Mouse (Mus musculus): Measurements from ENCODE around the gene Otud6a.
"Not testable (repeated sequence)": the region's sequence is repeated elsewhere in the genome, so short reads cannot be mapped to it uniquely, and the experiment has no call there.

Otud6a gene

DNA sequence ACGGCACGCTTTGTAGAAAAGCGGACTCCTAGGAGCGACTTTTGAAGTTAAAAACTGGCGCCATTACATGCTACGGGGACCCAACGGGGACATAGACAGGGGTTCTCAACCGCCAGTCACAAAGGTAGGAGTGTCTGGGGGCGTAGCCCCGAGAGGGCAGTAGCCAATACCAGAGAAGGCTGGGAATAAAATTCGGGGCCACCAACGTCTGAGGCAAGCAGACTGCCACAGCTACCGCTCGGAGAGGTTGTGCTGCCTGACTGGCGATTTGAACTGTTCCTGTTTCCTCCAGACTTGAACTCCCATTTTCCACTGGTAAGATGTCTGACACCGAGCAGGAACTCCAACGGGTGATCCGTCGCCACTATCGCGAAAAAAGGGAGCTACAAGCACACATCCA lies at the start of gene Otud6a:
Gene Otud6a, plus strand, starts transcription at position 321 of the 400 bp plus-strand sequence.
- DNase-seq (ENCODE audit: low read depth, low spot score) = no peak

DNA sequence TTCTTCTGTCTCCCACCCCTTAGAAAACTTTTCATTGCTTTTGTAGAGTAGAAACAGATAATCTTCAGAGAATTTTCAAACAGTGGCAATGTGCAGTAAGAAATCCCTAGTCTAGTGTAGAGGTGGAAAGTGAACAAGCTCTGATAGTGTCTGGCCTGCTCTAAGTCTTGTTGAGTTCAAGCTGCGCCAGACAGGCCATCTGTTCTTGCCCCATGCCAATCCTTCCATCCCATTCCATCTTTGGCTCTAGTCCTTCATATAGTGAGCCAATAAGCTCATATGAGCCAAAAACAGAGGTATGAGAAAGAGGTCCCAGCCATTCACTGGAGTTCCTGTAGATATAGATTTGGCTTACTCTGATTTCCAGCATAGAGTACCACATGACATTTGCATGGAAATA lies 38.9 kb upstream of the Otud6a start:
- DNase-seq (ENCODE audit: low read depth, low spot score) = no peak

DNA sequence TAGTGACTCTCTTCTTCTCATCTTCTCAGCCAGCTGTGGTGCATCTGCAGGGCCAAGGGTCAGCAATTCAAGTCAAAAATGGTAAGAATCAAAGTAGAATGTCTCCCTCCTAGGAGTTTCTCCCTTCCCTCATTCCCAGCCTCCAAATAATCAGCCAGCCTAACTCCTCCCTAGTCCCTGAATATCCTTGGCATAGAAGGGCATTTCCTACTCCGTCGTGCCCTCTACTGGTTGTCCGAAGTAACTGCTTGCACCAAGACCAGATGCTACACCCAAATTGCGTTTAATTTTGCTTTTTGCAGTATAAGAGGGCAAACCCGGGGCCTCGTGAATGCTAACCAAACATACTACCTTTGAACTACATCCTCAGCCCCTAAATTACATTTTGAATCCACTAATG lies 36.5 kb upstream of the Otud6a start:
- DNase-seq (ENCODE audit: low read depth, low spot score) = no peak

DNA sequence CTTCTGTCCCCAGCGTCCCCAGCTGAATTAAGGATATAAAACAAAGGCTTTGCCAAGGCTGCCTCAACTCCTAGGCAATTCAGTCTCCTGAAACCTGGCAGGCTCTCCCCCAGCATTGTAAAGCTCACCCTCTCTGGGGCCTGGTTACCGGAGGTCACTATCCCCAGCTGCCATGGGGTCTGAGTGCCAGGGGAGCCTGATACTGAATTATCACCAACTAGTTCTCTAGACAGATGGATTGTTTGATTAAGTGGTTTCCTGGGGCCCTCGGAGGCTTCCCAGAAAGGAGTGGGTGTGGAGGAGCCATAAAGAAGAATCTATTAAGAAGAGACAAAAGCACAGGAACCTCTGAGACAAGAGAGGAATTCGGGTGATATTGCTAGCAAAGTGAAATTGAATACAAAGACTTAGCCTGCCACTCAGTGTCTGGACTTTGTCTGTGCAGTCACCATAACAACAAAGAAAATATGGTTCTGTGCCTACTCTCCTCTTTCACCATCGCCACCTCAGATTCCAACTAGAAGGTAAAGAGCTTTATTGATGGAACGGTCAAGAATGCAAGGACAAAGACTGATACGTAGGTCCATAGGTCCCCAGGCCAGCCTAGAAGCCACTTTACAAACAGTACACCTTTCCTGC lies 34.5 kb upstream of the Otud6a start:
- DNase-seq (ENCODE audit: low read depth, low spot score) = no peak

DNA sequence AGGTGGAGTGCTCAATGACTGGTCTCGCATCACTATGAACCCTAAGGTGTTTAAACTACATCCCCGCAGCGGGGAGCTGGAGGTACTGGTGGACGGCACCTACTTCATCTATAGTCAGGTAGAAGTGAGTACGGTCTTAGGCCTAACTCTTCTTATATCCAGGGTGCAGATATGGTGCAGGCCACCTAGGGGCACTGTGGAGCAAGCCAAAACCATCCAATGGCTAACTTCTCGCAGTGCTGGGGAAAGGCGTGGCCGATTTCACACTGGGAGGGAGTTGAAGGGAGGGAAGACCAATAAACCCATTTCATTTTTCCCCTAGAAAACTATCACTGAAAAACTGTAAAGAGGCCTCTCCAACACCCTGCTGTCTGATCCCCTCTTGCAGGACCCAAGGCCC lies 33.8 kb upstream of the Otud6a start:
- DNase-seq (ENCODE audit: low read depth, low spot score) = no peak

DNA sequence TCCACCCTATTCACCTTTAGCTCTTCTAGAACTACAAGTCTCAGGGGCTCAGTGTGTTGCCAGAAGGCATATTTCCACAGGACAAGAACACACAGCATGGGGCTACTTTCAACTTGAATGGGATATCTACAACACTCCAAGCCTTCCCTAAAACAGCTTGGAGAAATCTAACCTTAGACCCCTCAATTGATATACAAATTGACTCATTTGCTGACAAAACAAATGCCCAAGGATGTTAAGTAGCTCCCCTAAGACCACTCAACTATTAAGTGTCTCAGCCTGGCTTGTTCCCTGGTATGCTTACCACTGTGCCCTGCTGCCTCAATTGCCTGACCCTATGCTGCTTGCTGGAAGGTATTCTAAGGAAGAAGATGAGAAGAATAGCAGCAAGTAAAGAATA lies 27.9 kb upstream of the Otud6a start:
- no peak for DNase-seq (ENCODE audit: low read depth, low spot score)

DNA sequence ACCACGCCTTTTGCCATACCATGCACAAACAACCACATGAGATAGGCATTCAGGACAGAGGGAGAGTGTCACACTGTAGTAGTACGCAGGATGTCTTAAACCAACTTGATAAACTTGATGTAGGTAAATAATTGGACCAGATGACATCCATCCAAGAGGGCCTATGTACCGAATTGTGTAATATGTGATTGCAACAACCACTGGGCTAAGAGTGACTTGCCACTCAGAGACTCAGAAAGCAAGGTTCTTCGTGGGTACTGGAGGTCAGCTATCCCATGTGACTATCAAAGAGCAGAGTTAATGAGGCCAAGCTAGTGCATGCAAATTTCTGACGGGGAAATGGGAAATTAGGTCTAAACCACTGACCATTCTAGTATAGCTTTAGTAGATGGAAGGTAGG lies 27.2 kb upstream of the Otud6a start:
- DNase-seq (ENCODE audit: low read depth, low spot score) = no peak

DNA sequence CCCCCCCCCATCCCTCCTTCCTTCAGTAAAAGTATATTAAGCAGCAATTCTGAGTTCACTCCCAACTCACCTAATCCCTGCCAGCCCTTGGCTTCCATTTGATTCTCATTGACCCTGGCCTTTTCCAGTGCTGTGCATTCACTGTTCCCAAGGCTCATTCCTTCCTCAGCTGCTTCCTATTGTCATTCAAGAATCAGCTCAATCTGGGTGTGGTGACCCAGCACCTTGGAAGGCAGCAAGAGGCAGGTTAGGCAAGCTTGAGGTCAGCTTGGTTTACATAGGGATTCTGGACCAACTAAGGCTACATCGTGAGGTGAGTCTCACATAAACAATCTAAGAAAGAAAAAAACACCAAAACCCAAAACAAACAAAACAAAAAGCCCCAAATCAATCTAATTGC lies 19.6 kb upstream of the Otud6a start:
- no peak for DNase-seq (ENCODE audit: low read depth, low spot score)

DNA sequence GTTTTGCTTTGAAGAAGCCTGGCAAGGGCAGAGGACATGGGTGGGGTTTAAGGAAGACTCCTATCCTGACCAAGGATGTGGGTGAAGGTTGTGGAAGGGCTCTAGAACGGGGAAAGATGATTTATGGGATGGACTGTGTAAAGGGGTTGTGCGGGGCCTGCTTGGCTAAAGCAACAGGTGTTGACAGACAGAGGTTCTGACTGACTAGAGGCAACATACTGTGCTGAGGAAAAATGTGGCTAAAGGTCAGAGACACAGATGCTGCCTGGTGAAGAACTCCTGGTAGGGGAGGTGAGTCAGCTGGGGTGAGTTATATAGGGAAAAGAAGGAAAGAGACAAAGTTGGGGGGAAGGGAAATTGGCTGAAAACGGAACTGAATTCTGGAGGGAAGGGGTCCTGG lies 3.5 kb downstream of the Otud6a start:
- no peak for DNase-seq (ENCODE audit: low read depth, low spot score)

DNA sequence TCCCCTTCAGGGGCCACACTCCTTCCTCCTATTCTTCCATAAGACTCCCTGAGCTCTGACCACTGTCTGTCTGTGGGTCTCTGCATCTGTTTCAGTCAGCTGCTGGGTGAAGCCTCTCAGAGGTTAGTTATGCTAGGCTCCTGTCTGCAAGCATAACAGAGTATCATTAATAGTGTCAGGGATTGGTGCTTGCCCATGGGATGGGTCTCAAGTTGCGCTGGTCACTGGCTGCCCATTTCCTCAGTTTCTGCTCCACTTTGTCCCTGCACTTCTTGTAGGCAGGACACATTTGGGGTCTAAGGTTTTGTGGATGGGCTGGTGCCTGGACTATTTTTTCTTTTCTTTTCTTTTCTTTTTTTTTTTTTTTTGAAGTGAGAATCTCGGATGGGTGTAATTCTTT lies 13.8 kb downstream of the Otud6a start, which contains the start of gene Awat2:
Gene Awat2, minus strand, starts transcription at position 101 of the 400 bp plus-strand sequence.
- DNase-seq (ENCODE audit: low read depth, low spot score) = not testable (repeated sequence)

DNA sequence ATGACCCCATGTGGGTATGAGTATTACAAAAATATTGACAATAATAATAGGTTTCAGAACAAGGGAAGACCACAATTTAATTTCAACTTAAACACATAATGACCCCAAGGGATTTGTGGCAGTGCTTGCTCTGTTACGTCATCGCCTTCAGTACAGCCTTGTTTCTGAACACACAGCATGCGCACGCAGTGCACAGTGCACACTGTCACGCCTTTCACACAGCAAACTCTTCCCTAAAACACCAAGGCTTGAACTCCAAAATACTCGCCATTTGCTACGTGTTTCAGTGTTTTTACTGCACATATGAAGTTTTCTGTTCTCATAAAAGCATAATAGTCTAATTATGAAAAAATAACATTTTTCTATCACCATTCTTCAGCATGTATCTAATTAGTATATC lies 14.7 kb downstream of the Otud6a start:
- no peak for DNase-seq (ENCODE audit: low read depth, low spot score)

DNA sequence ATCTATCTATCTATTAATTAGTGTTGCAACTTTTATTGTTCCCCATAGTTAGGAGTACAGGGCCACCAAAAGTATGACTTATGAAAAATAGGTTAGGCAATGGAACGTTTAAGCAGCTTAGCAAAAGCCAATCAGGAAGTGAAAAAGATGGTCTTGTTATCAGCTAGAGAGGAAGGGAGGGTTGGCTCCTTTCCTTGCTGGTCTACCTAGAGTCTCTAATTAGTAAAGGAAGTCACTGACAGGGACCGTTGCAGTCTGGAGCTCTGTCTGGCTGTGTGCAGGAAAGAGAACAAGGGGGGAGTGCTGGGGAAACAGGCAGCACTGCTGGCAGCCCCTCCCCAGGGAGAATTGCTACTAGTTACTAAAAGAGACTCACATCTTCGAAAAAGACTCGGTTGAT lies 39.2 kb downstream of the Otud6a start:
- DNase-seq (ENCODE audit: low read depth, low spot score) = no peak

DNA sequence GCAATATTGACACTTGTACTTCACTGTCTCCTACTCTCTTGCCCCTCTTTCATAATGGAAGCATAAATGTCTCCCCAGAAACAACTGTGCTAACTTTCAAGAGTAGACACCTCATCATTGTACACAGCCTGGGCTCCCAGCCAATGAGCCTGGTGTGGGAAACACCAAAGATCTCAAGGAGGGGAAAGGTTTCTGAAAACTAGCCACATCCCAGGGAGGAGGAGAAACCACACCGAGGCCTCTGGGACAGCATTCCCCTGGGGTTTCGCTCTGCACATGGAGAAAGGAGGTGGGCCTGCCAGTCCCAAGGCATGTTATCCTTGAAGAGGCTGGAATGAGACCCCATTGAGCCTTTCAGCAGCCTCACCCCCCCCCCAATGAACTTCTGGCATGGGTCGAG lies 41.3 kb downstream of the Otud6a start:
- DNase-seq (ENCODE audit: low read depth, low spot score) = no peak

DNA sequence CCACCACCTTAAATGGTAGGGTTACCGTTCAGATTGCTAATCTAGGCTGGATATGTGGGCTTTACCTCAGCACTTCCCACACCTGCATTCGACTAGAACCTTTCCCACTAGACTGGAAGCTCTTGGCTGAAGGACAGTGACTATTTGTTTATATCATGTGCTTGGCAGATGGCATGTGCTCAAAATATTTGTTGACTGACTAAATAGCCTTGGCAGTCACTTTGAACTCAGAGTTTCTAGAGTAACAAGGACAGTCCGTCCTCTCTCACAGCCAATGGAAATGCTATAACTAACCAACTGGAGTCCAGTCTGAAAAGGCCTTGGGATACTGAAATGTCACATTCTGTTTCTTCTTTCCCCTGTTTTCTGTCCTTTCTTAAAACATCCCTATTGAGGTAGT lies 42.7 kb downstream of the Otud6a start:
- no peak for DNase-seq (ENCODE audit: low read depth, low spot score)

DNA sequence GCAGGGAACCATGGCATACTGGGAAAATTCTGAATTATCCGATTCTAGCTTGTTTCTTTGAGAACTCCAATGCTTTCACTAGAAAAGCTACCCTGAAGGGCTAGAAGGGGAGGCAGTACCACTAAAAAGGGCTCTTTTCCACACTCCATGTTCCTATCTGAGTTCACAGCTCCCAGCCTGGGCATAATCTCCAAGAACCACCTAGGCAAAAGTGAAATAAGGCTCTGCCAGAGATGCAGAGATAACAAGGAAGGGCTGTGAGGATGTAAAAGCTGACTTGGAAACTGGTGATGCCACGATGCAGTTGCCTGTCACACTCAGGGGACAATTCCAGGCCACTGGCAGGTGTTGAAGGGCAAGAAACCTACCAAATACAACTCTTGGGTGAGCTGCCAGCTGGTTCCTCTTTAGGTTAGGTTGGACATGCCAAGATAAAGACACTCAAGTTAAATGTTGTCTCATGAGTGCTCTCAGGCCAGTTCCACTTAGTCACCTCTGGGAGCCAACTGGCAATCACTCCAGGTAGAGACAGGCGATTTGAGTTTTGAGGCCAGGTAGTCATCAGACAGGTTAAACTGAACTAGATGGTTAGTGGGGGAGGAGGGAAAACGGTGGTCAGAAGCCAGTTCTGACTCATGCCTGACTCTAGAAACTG lies 46.9 kb downstream of the Otud6a start:
- DNase-seq (ENCODE audit: low read depth, low spot score) = no peak

All from CD4-positive helper T cell, adult 2 months (primary cell).